Mouse (Mus musculus): ENCODE data around the gene Emilin1. TPM values are rescaled to one million over a fixed set of nuclear protein-coding genes. Genes with fewer than 3 reads are reported as not detected.
A peak's percentile ranks its signal among the peaks of the same experiment; 100 is the strongest.

Emilin1 gene
- polyA plus RNA-seq, 1 experiment from 2014 or later: 245 TPM

DNA sequence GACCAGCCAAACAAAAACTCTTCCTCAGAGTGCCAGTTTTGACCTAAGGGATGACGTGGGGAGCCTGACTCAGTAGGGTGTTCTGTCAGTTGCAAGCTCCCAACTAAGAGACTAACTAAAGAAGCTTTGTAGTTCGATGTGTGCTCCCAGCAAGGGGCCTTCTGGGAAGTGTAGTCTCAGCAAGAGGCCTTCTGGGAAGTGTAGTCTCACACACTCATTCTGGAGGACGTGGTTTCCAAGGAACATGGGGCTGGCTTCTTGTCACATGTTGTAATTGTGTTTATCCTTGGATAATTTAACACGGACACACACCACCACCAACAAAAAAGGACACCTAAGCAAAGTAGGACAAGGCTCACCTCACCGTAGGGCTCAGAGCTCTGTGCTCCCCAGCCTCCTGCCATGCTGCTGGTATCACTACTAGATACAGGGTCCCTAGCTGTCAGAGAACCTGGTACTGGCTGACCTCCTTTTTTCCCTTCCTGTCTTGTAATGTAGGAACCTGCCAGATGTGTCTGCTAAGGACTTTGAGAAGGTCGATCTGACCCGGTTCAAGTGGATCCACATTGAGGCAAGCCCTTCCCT lies 14.8 kb downstream of the Emilin1 start:
- H3K4me1 ChIP-seq (ENCODE audit: control insufficient read depth, insufficient read depth, low read length): 0 out of 2 replicates have a peak, but pooled peaks cover under 1% of the 10 kb centered on the region
- no peak overlapping the region for H3K4me2 ChIP-seq (ENCODE audit: low read depth, low read length)
- H3K9me3 ChIP-seq (replicated peaks; ENCODE audit: control insufficient read depth, low read length): no peaks in the 10 kb centered on the region
- H3K27ac ChIP-seq (ENCODE audit: low read length): no peak overlapping the region
- no peaks in the 10 kb centered on the region for H3K27me3 ChIP-seq (ENCODE audit: control insufficient read depth, insufficient read depth, low read length)
- no peak for ATAC-seq (ENCODE audit: insufficient read depth, low FRiP score)
- no peaks in the 10 kb centered on the region for H3K36me3 ChIP-seq (ENCODE audit: control insufficient read depth, insufficient read depth, low read length)
- H3K4me3 ChIP-seq (replicated peaks; ENCODE audit: low read length): no peak overlapping the region
- H3K9ac ChIP-seq (ENCODE audit: low read length): no peak overlapping the region
- 43% methylated on average over 7 of the region's 7 CpGs for WGBS

DNA sequence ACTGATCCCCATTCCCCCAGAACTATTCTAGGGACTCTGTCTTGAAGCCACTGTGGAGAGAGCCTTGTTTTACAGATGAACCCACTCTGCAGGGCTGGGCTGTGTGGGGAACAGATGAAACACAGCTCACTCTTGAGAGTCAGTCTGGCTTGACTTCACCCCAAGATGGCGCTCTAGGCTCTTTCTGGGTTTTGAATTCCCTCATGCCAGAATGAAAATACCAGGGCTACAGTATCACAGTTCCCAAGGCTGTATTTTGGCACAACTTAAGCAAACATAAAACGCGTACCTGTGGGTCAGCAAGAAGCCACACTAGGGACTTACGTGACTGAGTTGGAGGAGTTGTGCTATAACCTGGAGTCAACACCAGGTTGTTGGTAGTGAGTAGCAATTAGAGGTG lies 16.9 kb downstream of the Emilin1 start:
- Histone ChIP-seq H3K9me3 (replicated peaks; ENCODE audit: control insufficient read depth, low read length) (no peaks in the 10 kb centered on the region), H3K36me3 (ENCODE audit: control insufficient read depth, insufficient read depth, low read length) (no peaks in the 10 kb centered on the region), H3K27ac (ENCODE audit: low read length) (no peak overlapping the region), H3K9ac (ENCODE audit: low read length) (no peak overlapping the region), H3K4me3 (replicated peaks; ENCODE audit: low read length) (no peak overlapping the region), H3K27me3 (ENCODE audit: control insufficient read depth, insufficient read depth, low read length) (no peaks in the 10 kb centered on the region), H3K4me2 (ENCODE audit: low read depth, low read length) (no peak overlapping the region), H3K4me1 (ENCODE audit: control insufficient read depth, insufficient read depth, low read length) (no peaks in the 10 kb centered on the region)
- ATAC-seq (ENCODE audit: insufficient read depth, low FRiP score): peak; percentile 43; the same call in 1 of the 2 replicates
- WGBS: 25% methylated on average over 4 of the region's 4 CpGs

GRCm38 (mm10) chr5:30930846-30931245 lies 17.6 kb downstream of the Emilin1 start:
- no peaks in the 10 kb centered on the region for H3K36me3 ChIP-seq (ENCODE audit: control insufficient read depth, insufficient read depth, low read length)
- H3K4me3 ChIP-seq (replicated peaks; ENCODE audit: low read length): no peak overlapping the region
- H3K27me3 ChIP-seq (ENCODE audit: control insufficient read depth, insufficient read depth, low read length): no peaks in the 10 kb centered on the region
- H3K4me2 ChIP-seq (ENCODE audit: low read depth, low read length): no peak overlapping the region
- H3K9me3 ChIP-seq (replicated peaks; ENCODE audit: control insufficient read depth, low read length): no peaks in the 10 kb centered on the region
- H3K27ac ChIP-seq (ENCODE audit: low read length): no peak overlapping the region
- no peak for ATAC-seq (ENCODE audit: insufficient read depth, low FRiP score)
- WGBS: 81% methylated on average over 6 of the region's 6 CpGs
- no peak overlapping the region for H3K9ac ChIP-seq (ENCODE audit: low read length)
- no peaks in the 10 kb centered on the region for H3K4me1 ChIP-seq (ENCODE audit: control insufficient read depth, insufficient read depth, low read length)

DNA sequence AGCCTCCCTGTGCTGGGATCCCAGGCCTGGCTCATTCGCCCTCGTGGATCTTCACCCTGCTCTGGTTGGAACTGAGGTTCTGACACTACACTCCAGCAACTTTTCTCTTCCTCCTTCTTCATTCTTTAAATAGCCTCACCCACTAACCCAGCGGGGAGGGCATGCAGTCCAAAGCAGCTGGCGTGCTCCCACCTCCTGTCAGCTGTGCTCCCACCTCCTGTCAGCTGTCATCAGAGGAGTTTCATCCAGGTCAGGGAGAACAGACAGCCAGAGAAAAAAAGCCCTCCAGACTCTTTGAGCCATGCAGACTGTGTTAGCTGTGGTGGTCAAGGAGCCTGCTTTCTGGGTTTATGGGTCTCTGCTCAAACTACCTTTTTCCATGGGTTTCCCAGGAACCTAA lies 18.2 kb downstream of the Emilin1 start:
- H3K9ac ChIP-seq (ENCODE audit: low read length): no peak overlapping the region
- no peak overlapping the region for H3K4me3 ChIP-seq (replicated peaks; ENCODE audit: low read length)
- H3K4me2 ChIP-seq (ENCODE audit: low read depth, low read length): no peak overlapping the region
- no peak overlapping the region for H3K27ac ChIP-seq (ENCODE audit: low read length)
- 88% methylated on average over 4 of the region's 4 CpGs for WGBS
- no peaks in the 10 kb centered on the region for H3K27me3 ChIP-seq (ENCODE audit: control insufficient read depth, insufficient read depth, low read length)
- no peaks in the 10 kb centered on the region for H3K36me3 ChIP-seq (ENCODE audit: control insufficient read depth, insufficient read depth, low read length)
- no peak for ATAC-seq (ENCODE audit: insufficient read depth, low FRiP score)
- H3K9me3 ChIP-seq (replicated peaks; ENCODE audit: control insufficient read depth, low read length): no peaks in the 10 kb centered on the region
- no peaks in the 10 kb centered on the region for H3K4me1 ChIP-seq (ENCODE audit: control insufficient read depth, insufficient read depth, low read length)

- Histone ChIP-seq H3K4me3 (replicated peaks; ENCODE audit: low read length) (no peak overlapping the region), H3K27me3 (ENCODE audit: control insufficient read depth, insufficient read depth, low read length) (no peaks in the 10 kb centered on the region), H3K4me1 (ENCODE audit: control insufficient read depth, insufficient read depth, low read length) (no peaks in the 10 kb centered on the region), H3K4me2 (ENCODE audit: low read depth, low read length) (no peak overlapping the region), H3K36me3 (ENCODE audit: control insufficient read depth, insufficient read depth, low read length) (no peaks in the 10 kb centered on the region), H3K27ac (ENCODE audit: low read length) (no peak overlapping the region), H3K9ac (ENCODE audit: low read length) (no peak overlapping the region), H3K9me3 (replicated peaks; ENCODE audit: control insufficient read depth, low read length) (no peaks in the 10 kb centered on the region)
- 60% methylated on average over 5 of the region's 5 CpGs for WGBS
- ATAC-seq (ENCODE audit: insufficient read depth, low FRiP score): no peak
Measured at GRCm38 (mm10) chr5:30933705-30934104, 20.5 kb downstream of the Emilin1 start.

- H3K9me3 ChIP-seq (replicated peaks; ENCODE audit: control insufficient read depth, low read length): no peaks in the 10 kb centered on the region
- H3K27ac ChIP-seq (ENCODE audit: low read length): no peak overlapping the region
- H3K4me1 ChIP-seq (ENCODE audit: control insufficient read depth, insufficient read depth, low read length): no peaks in the 10 kb centered on the region
- H3K27me3 ChIP-seq (ENCODE audit: control insufficient read depth, insufficient read depth, low read length): no peaks in the 10 kb centered on the region
- no peak overlapping the region for H3K4me3 ChIP-seq (replicated peaks; ENCODE audit: low read length)
- no peak for ATAC-seq (ENCODE audit: insufficient read depth, low FRiP score)
- WGBS: 90% methylated on average over 5 of the region's 5 CpGs
- H3K9ac ChIP-seq (ENCODE audit: low read length): no peak overlapping the region
- H3K36me3 ChIP-seq (ENCODE audit: control insufficient read depth, insufficient read depth, low read length): no peaks in the 10 kb centered on the region
- no peak overlapping the region for H3K4me2 ChIP-seq (ENCODE audit: low read depth, low read length)
Measured at GRCm38 (mm10) chr5:30934725-30935461, 21.7 kb downstream of the Emilin1 start.

- Histone ChIP-seq H3K4me3 (replicated peaks; ENCODE audit: low read length) (no peak overlapping the region), H3K4me1 (ENCODE audit: control insufficient read depth, insufficient read depth, low read length) (no peaks in the 10 kb centered on the region), H3K9ac (ENCODE audit: low read length) (no peak overlapping the region), H3K27me3 (ENCODE audit: control insufficient read depth, insufficient read depth, low read length) (no peaks in the 10 kb centered on the region), H3K4me2 (ENCODE audit: low read depth, low read length) (no peak overlapping the region), H3K36me3 (ENCODE audit: control insufficient read depth, insufficient read depth, low read length) (no peaks in the 10 kb centered on the region), H3K9me3 (replicated peaks; ENCODE audit: control insufficient read depth, low read length) (no peaks in the 10 kb centered on the region), H3K27ac (ENCODE audit: low read length) (no peak overlapping the region)
- WGBS: 92% methylated on average over 2 of the region's 2 CpGs
- ATAC-seq (ENCODE audit: insufficient read depth, low FRiP score): no peak
Measured at GRCm38 (mm10) chr5:30943004-30943403, 29.8 kb downstream of the Emilin1 start.

DNA sequence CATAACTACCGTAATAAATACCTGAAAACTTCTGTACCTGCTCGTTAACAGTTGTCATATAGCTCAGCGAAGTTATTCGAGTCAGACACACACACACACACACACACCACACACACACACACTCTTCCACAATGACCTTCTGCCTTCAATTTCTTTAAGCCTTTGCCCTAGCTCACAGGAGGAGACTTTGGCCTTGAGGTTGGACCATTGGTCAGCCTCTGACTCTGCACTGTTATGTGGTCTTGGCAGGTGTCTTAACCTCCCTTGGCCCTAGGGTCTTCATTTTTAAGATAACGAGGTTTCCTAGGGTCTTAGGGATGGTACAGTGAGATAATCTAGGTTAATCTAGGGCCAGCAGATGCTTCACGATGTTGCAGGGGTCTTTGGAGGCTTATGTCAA lies 31.1 kb downstream of the Emilin1 start:
- H3K27ac ChIP-seq (ENCODE audit: low read length): no peak overlapping the region

GRCm38 (mm10) chr5:30944956-30945781 lies 32.0 kb downstream of the Emilin1 start, which contains the start of gene Cgref1:
Gene Cgref1 (minus strand): TSS chr5:30945591.
- peak; percentile 77; the same call in 1 of the 2 replicates for ATAC-seq (ENCODE audit: insufficient read depth, low FRiP score)
- H3K27ac ChIP-seq (ENCODE audit: low read length): no peak within 1 kb of the TSS
- H3K4me3 ChIP-seq (replicated peaks; ENCODE audit: low read length): peak within 1 kb of the TSS; percentile 40
- H3K36me3 ChIP-seq (ENCODE audit: control insufficient read depth, insufficient read depth, low read length): no peaks in the 10 kb centered on the region
- 6% methylated on average over 44 of the region's 44 CpGs for WGBS
- no peaks in the 10 kb centered on the region for H3K27me3 ChIP-seq (ENCODE audit: control insufficient read depth, insufficient read depth, low read length)
- peak within 1 kb of the TSS; percentile 65 for H3K4me2 ChIP-seq (ENCODE audit: low read depth, low read length)
- H3K9me3 ChIP-seq (replicated peaks; ENCODE audit: control insufficient read depth, low read length): no peaks in the 10 kb centered on the region
- peaks cover 10% of the 10 kb centered on the region for H3K4me1 ChIP-seq (ENCODE audit: control insufficient read depth, insufficient read depth, low read length)
- peak within 1 kb of the TSS; percentile 67 for H3K9ac ChIP-seq (ENCODE audit: low read length)

More for the DNA sequence above, 31.1 kb downstream of the Emilin1 start:
- no peaks in the 10 kb centered on the region for H3K27me3 ChIP-seq (ENCODE audit: control insufficient read depth, insufficient read depth, low read length)
- ATAC-seq (ENCODE audit: insufficient read depth, low FRiP score): no peak
- H3K4me2 ChIP-seq (ENCODE audit: low read depth, low read length): no peak overlapping the region
- peaks cover 8% of the 10 kb centered on the region for H3K4me1 ChIP-seq (ENCODE audit: control insufficient read depth, insufficient read depth, low read length)
- H3K9ac ChIP-seq (ENCODE audit: low read length): no peak overlapping the region
- no peaks in the 10 kb centered on the region for H3K9me3 ChIP-seq (replicated peaks; ENCODE audit: control insufficient read depth, low read length)
- 87% methylated on average over 6 of the region's 6 CpGs for WGBS
- H3K36me3 ChIP-seq (ENCODE audit: control insufficient read depth, insufficient read depth, low read length): no peaks in the 10 kb centered on the region
- H3K4me3 ChIP-seq (replicated peaks; ENCODE audit: low read length): no peak overlapping the region
